Mouse (Mus musculus) lung, postnatal 0 days (tissue): Measurements from ENCODE around the gene Polm.

Source experiments
- CTCF ChIP-seq: IDR thresholded peaks from 2 replicates; pipeline ENCODE4 v1.5.1; 2016; ENCODE audit warnings: antibody characterized with exemption, mild to moderate bottlenecking
- EP300 ChIP-seq: IDR thresholded peaks from 2 replicates; pipeline ENCODE4 v1.6.1; 2016; ENCODE audit warnings: antibody characterized with exemption, mild to moderate bottlenecking, control low read depth

DNA sequence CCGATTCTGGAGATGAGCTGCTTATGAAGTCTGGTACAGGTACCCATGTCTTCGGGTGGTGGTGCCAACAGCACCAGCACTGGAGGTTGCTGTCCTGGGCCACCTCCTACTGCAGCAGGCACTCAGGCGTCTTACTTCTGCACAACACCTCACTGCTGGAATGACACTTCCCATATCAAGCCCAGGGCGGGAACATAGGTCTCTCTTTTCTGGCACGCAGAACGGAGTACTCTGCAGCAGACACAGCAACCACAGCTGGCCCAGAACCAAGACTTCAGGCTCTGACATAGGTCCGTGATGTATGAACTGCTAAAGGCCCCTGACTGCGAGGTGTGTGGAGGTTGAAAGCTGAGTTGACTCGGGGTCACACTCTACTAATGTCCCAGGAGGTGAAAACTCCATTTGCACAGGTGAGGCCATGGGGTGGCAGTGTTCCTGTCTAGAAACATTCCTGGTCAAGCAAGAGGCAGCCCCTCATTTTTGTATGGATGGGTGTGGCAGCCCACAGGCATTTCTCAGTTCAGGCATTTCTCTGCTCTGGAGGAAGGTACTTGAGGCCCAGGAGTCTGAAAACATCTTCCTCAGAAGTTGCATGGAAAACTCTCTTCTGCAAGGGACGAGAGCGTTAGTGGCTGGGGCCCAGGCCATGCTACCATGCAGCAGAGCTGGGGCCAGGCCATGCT, 9.2 kb downstream of the Polm start:
- peak; percentile 39 for TF ChIP-seq CTCF
- TF ChIP-seq EP300: no peak
